Mouse (Mus musculus) olfactory bulb, adult 2 months (tissue): ENCODE results near the gene Snrpa.
A peak's percentile ranks its signal among the peaks of the same experiment; 100 is the strongest.

Experiments used
- CTCF ChIP-seq: fragments of 200-500 bp; IDR thresholded peaks from 2 replicates; pipeline ENCODE4 v1.5.1; 2012; ENCODE audit warnings: low read depth, mild to moderate bottlenecking, low read length, moderate library complexity; ENCODE audit not compliant: insufficient read depth
- POLR2A ChIP-seq: fragments of 200-500 bp; IDR thresholded peaks from 2 replicates; pipeline ENCODE4 v1.6.1; 2012; ENCODE audit warnings: mild to moderate bottlenecking, low read depth, low read length, moderate library complexity; ENCODE audit not compliant: insufficient read depth

DNA sequence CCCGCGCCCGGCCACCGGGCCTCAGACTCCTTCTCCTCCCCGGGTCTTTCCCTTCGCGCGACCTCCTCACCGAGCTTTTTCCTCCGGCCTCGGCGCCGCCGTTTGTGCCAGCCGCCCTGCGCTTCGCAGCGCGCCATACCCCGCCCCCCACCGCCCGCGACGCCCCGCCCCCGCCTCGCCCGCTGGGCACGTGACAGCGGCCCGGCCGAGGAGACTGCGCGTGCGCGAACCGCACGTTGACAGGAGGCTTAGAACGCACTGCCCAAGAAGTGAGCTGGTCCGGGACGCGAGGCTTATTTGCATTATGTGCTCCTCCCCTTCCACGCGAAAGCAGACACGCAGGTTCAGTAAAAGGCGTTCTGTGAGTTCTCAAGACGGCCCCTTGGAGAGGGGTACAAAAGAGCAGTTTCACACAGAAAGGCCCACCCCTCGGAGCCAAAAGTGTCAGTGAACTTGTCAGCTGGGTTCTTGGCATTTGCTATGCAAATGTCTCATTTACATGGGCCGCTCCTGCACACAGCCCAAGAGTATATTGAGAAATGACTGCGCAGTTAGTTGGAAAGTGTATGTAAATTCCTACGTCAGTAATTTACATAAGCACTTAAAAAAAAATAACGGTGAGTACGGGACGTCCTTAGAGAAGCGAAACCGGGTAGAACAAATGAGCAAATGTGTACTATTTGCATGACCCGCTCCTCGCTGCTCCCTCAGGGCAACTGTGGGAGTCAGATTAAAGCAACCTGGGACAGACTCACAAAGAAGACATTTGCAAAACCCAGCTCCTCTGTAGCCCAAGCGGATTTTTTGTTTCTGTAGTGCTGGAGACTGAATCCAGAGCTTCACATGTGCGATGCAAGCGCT, 29.2 kb downstream of the Snrpa start, which contains the start of gene Egln2:
- TF ChIP-seq CTCF (no peak), POLR2A (peak; percentile 67; the same call in 1 of the 2 replicates)
